Mouse (Mus musculus): ENCODE data around the gene a.

- TF ChIP-seq CTCF (IDR thresholded peaks at IDR 0.05; ENCODE audit: low read depth, low read length) = no peak
- no peak for TF ChIP-seq POLR2A (IDR thresholded peaks at IDR 0.05; ENCODE audit: insufficient read depth, low read length)
- TF ChIP-seq EP300 (IDR thresholded peaks at IDR 0.05; ENCODE audit: insufficient read depth, low read depth, low read length) = no peak
These were observed 12.2 kb downstream of the a start for GRCm38 (mm10) chr2:154803372-154803771.

Data from ES-Bruce4 (cell line).